Mouse (Mus musculus) hindbrain, embryonic 16.5 days (tissue): ENCODE results near the gene Ptpn1. TPM values are rescaled to one million over a fixed set of nuclear protein-coding genes. Genes with fewer than 3 reads are reported as not detected.
A peak's percentile ranks its signal among the peaks of the same experiment; 100 is the strongest.

Experiments
- ATAC-seq: fragments of 200-750 bp; cut with Nextera tagmentation; 2 replicates; pipeline ENCODE4 v1.8.0; 2017; ENCODE audit warnings: moderate TSS enrichment, moderate library complexity
- H3K27ac ChIP-seq: fragments of 300-500 bp; sonication (generic); 2 replicates; pipeline ENCODE4 v1.5.1; 2014; ENCODE audit warnings: low read depth, mild to moderate bottlenecking, control low read depth, low read length, moderate library complexity
- H3K27me3 ChIP-seq: fragments of 300-500 bp; sonication (generic); replicated peaks from 2 replicates; pipeline ENCODE4 v1.6.1; 2014; ENCODE audit warnings: low read length; ENCODE audit not compliant: control insufficient read depth, insufficient read depth
- H3K36me3 ChIP-seq: fragments of 300-500 bp; sonication (generic); 2 replicates; pipeline ENCODE4 v1.6.1; 2014; ENCODE audit warnings: mild to moderate bottlenecking, low read length, moderate library complexity, mixed read lengths; ENCODE audit not compliant: control insufficient read depth, insufficient read depth
- H3K4me1 ChIP-seq: fragments of 300-500 bp; sonication (generic); 2 replicates; pipeline ENCODE4 v1.6.1; 2014; ENCODE audit warnings: low read depth, low read length; ENCODE audit not compliant: control insufficient read depth, insufficient read depth
- H3K4me2 ChIP-seq: fragments of 300-500 bp; sonication (generic); 2 replicates; pipeline ENCODE4 v1.6.1; 2014; ENCODE audit warnings: mild to moderate bottlenecking, low read length, control low read depth, moderate library complexity
- H3K4me3 ChIP-seq: fragments of 300-500 bp; sonication (generic); 2 replicates; pipeline ENCODE4 v1.5.1; 2014; ENCODE audit warnings: mild to moderate bottlenecking, low read length, control low read depth, moderate library complexity
- H3K9ac ChIP-seq: fragments of 300-500 bp; sonication (generic); 2 replicates; pipeline ENCODE4 v1.6.1; 2014; ENCODE audit warnings: low read depth, mild to moderate bottlenecking, control low read depth, low read length, moderate library complexity
- H3K9me3 ChIP-seq: fragments of 300-500 bp; sonication (generic); 2 replicates; pipeline ENCODE4 v1.6.1; 2014; ENCODE audit warnings: mild to moderate bottlenecking, low read length, moderate library complexity; ENCODE audit not compliant: control insufficient read depth
- WGBS: fragments of 180-500 bp; shearing (Covaris S2); extraction: QIAGEN DNeasy Blood & Tissue Kit; methylation state at CpG from one replicate; pipeline ENCODE4 v1.1.7; 2014; 5-methylcytosine and 5-hydroxymethylcytosine counted together
- polyA plus RNA-seq: library from polyadenylated mRNA; unstranded; fragments of >200 nt; fragmentation: Nextera tagmentation; extraction: Ambion mirVana; gene quantifications from 2 replicates; pipeline ENCODE4 v1.2.1, GENCODE M21; 2015

Ptpn1 gene
- polyA plus RNA-seq, 1 experiment from 2014 or later: 64.8 TPM

GRCm38 (mm10) chr2:168019201-168019715 lies 87.4 kb downstream of the Ptpn1 start:
- no peak overlapping the region for H3K4me3 ChIP-seq
- 55% methylated on average over 9 of the region's 9 CpGs for WGBS
- no peaks in the 10 kb centered on the region; the same call in none of the 2 replicates for H3K4me1 ChIP-seq
- H3K4me2 ChIP-seq: no peak overlapping the region
- ATAC-seq: peak; percentile 85
- no peaks in the 10 kb centered on the region for H3K27me3 ChIP-seq
- no peaks in the 10 kb centered on the region for H3K9me3 ChIP-seq
- H3K27ac ChIP-seq: peak overlapping the region; percentile 3; the same call in 1 of the 2 replicates
- no peaks in the 10 kb centered on the region for H3K36me3 ChIP-seq
- 0 out of 2 replicates have a peak overlapping the region, but pooled peaks have one; percentile 8 for H3K9ac ChIP-seq

GRCm38 (mm10) chr2:168023763-168024402 lies 92.0 kb downstream of the Ptpn1 start:
- ATAC-seq: no peak
- H3K9ac ChIP-seq: no peak overlapping the region
- WGBS: 73% methylated on average over 3 of the region's 3 CpGs
- no peak overlapping the region for H3K27ac ChIP-seq
- H3K36me3 ChIP-seq: no peaks in the 10 kb centered on the region
- no peaks in the 10 kb centered on the region; the same call in none of the 2 replicates for H3K4me1 ChIP-seq
- no peak overlapping the region for H3K4me2 ChIP-seq
- H3K27me3 ChIP-seq: no peaks in the 10 kb centered on the region
- no peak overlapping the region for H3K4me3 ChIP-seq
- H3K9me3 ChIP-seq: peaks cover 6% of the 10 kb centered on the region

- Histone ChIP-seq H3K36me3 (no peaks in the 10 kb centered on the region), H3K9ac (no peak overlapping the region), H3K4me1 (no peaks in the 10 kb centered on the region), H3K27ac (no peak overlapping the region; the same call in 1 of the 2 replicates), H3K4me2 (no peak overlapping the region), H3K27me3 (no peaks in the 10 kb centered on the region), H3K4me3 (no peak overlapping the region), H3K9me3 (peaks cover 6% of the 10 kb centered on the region)
- ATAC-seq: no peak
- WGBS: 54% methylated on average over 12 of the region's 12 CpGs
Measured at GRCm38 (mm10) chr2:168025174-168025573, 93.3 kb downstream of the Ptpn1 start.

GRCm38 (mm10) chr2:168025882-168026281 lies 94.0 kb downstream of the Ptpn1 start:
- H3K9ac ChIP-seq: no peak overlapping the region
- H3K27me3 ChIP-seq: no peaks in the 10 kb centered on the region
- no peaks in the 10 kb centered on the region for H3K4me1 ChIP-seq
- ATAC-seq: no peak
- no peak overlapping the region for H3K4me3 ChIP-seq
- H3K36me3 ChIP-seq: no peaks in the 10 kb centered on the region
- no peak overlapping the region for H3K27ac ChIP-seq
- peaks cover 6% of the 10 kb centered on the region for H3K9me3 ChIP-seq
- 88% methylated on average over 8 of the region's 8 CpGs for WGBS
- H3K4me2 ChIP-seq: no peak overlapping the region

GRCm38 (mm10) chr2:168026467-168026866 lies 94.6 kb downstream of the Ptpn1 start:
- no peak overlapping the region for H3K4me3 ChIP-seq
- no peak overlapping the region for H3K27ac ChIP-seq
- no peak for ATAC-seq
- H3K4me2 ChIP-seq: no peak overlapping the region
- no peaks in the 10 kb centered on the region for H3K36me3 ChIP-seq
- no peaks in the 10 kb centered on the region for H3K27me3 ChIP-seq
- H3K9me3 ChIP-seq: peaks cover 6% of the 10 kb centered on the region
- no peaks in the 10 kb centered on the region for H3K4me1 ChIP-seq
- WGBS: 53% methylated on average over 3 of the region's 3 CpGs
- H3K9ac ChIP-seq: no peak overlapping the region

- Histone ChIP-seq H3K4me1 (no peaks in the 10 kb centered on the region), H3K9ac (no peak overlapping the region), H3K36me3 (no peaks in the 10 kb centered on the region), H3K9me3 (peaks cover 6% of the 10 kb centered on the region), H3K27ac (no peak overlapping the region), H3K4me3 (no peak overlapping the region), H3K27me3 (no peaks in the 10 kb centered on the region), H3K4me2 (no peak overlapping the region)
- no peak for ATAC-seq
- WGBS: 94% methylated on average over 3 of the region's 3 CpGs
Measured at GRCm38 (mm10) chr2:168028376-168028775, 96.5 kb downstream of the Ptpn1 start.

Other genes with a start within 250 kb of the Ptpn1 start
- gene Cebpb, start 243.1 kb upstream of the Ptpn1 start, polyA plus RNA-seq: 0.15 and 0.22 TPM in 2 replicates
- gene Tmem189, start 242.2 kb upstream of the Ptpn1 start, polyA plus RNA-seq: 37.1 and 39.3 TPM in 2 replicates
- 0.19 and 0.70 TPM in 2 replicates for gene Ripor3, start 78.6 kb downstream of the Ptpn1 start, polyA plus RNA-seq
- 4.5 and 6.6 TPM in 2 replicates for gene Pard6b, start 148.9 kb downstream of the Ptpn1 start, polyA plus RNA-seq